Mouse (Mus musculus) hindbrain, embryonic 10.5 days (tissue): ENCODE measurements around the gene Gabrr2. TPM values are rescaled to one million over a fixed set of nuclear protein-coding genes. Genes with fewer than 3 reads are reported as not detected.

Experiments used
- DNase-seq: peaks from one replicate; pipeline ENCODE4 v3.0.0-alpha.2; 2017; ENCODE audit warnings: low spot score
- H3K27ac ChIP-seq: fragments of 300-500 bp; sonication (generic); 2 replicates; pipeline ENCODE4 v1.5.1; 2016; ENCODE audit warnings: mild to moderate bottlenecking, moderate library complexity
- H3K27me3 ChIP-seq: fragments of 300-500 bp; sonication (generic); 2 replicates; pipeline ENCODE4 v1.6.1; 2016; ENCODE audit warnings: mild to moderate bottlenecking; ENCODE audit not compliant: poor library complexity, insufficient read depth, severe bottlenecking
- H3K36me3 ChIP-seq: fragments of 300-500 bp; sonication (generic); 2 replicates; pipeline ENCODE4 v1.6.1; 2016; ENCODE audit warnings: mild to moderate bottlenecking, moderate library complexity
- H3K4me1 ChIP-seq: fragments of 300-500 bp; sonication (generic); replicated peaks from 2 replicates; pipeline ENCODE4 v1.6.1; 2016; ENCODE audit warnings: mild to moderate bottlenecking
- H3K4me3 ChIP-seq: fragments of 300-500 bp; sonication (generic); 2 replicates; pipeline ENCODE4 v1.5.1; 2016; ENCODE audit warnings: mild to moderate bottlenecking, moderate library complexity
- H3K9me3 ChIP-seq: fragments of 300-500 bp; sonication (generic); 2 replicates; pipeline ENCODE4 v1.6.1; 2016; ENCODE audit warnings: mild to moderate bottlenecking, moderate library complexity
- WGBS: fragments of 180-500 bp; shearing (Covaris S2); methylation state at CpG from one replicate; pipeline ENCODE4 v1.1.7; 2016; 5-methylcytosine and 5-hydroxymethylcytosine counted together
- polyA plus RNA-seq: library from polyadenylated mRNA; unstranded; fragments of >200 nt; fragmentation: Nextera tagmentation; extraction: Ambion mirVana; gene quantifications from 2 replicates; pipeline ENCODE4 v1.2.1, GENCODE M21; 2016

Gabrr2 gene
- polyA plus RNA-seq, 1 experiment from 2014 or later: 0.50 TPM

DNA sequence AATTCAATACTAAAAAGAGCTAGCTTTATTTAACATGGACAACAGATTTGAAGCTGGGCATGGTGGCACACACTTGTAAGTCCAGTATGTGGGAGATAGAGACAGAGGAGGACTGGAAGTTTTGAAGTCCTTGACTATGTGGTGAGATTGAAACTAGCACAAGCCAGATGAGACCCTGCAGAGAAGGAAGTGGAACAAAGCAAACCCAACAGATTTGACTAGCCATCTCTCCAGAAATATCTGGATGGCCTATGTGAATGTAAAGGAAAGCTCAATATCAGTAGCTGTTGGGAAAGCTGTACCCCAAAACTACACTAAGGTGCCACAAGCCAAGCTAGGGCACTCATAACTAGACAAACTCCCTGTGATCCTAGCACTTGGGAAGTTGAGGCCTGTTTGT lies 8.4 kb upstream of the Gabrr2 start:
- DNase-seq: no peak
- no peak overlapping the region for H3K27ac ChIP-seq
- H3K4me1 ChIP-seq: 0 out of 2 replicates have a peak, but pooled peaks cover 3% of the 10 kb centered on the region

DNA sequence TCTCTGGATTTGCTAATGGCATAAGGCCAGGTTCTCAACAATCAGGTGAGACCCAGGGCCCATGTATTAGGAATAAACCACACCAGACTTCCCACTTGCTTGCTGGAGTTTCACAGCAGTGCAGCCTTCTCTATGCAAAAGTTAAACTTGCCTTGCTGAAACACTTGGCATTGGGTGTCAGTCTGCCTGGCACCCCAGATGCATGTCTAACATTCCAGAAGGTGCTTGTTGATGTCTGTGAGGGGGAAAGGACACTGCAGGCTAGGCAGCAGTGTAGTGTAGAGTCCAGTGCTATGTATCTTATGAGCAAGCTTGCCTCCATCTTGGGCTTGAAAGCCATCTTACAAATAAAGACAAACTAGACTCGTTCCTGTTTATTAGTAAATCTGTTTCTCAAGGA lies 6.5 kb upstream of the Gabrr2 start:
- Histone ChIP-seq H3K4me1 (0 out of 2 replicates have a peak, but pooled peaks cover 3% of the 10 kb centered on the region), H3K27ac (no peak overlapping the region), H3K36me3 (peaks cover 17% of the 10 kb centered on the region), H3K9me3 (no peaks in the 10 kb centered on the region), H3K27me3 (no peaks in the 10 kb centered on the region), H3K4me3 (no peak overlapping the region)
- DNase-seq: no peak
- 83% methylated on average over 1 of the region's 1 CpGs for WGBS

More for the DNA sequence above, 8.4 kb upstream of the Gabrr2 start:
- H3K27me3 ChIP-seq: no peaks in the 10 kb centered on the region
- H3K9me3 ChIP-seq: no peaks in the 10 kb centered on the region
- H3K36me3 ChIP-seq: peaks cover 34% of the 10 kb centered on the region
- no peak overlapping the region for H3K4me3 ChIP-seq

DNA sequence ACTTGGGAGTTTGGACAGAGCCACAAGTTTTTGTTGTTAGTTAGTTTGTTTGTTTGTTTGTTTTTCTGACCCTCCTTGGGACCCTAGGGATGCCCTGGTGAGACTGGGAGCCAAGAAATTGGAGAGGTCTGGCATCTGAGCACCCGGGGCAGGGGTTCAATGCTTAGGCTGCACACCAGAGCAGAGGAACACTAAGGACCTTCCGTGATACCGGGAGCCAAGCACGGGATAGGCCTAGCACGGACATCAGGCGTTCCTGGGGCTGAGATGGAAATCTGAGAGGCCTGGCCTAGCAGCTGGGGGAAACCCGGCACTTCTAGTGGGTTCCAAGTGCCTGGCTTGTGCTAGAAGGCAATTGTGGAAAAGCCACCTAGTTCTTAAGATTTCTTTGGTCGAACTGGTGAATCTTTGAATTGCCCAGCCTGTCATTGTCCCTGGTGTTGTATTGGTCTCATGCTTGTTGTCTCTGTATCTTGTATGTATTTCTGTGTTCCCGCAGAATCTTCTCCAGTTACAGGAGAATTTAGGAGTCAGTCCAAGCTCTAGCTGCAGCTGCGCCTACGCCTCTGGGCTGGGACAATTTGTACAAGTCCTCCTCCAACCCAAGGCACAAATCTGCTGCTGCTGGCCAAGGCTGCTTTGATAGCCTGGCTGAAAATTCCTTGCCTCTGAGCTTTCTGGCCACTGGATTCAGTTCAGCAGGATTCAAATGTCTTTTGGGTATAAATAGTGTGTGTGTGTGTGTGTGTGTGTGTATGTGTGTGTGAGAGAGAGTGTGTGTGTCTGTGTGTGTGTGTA lies 4.7 kb upstream of the Gabrr2 start:
- H3K4me1 ChIP-seq: 0 out of 2 replicates have a peak, but pooled peaks cover 3% of the 10 kb centered on the region
- no peak overlapping the region for H3K4me3 ChIP-seq
- no peaks in the 10 kb centered on the region for H3K27me3 ChIP-seq
- H3K36me3 ChIP-seq: no peaks in the 10 kb centered on the region
- no peak overlapping the region for H3K27ac ChIP-seq
- H3K9me3 ChIP-seq: no peaks in the 10 kb centered on the region
- 69% methylated on average over 11 of the region's 11 CpGs for WGBS
- no peak for DNase-seq

DNA sequence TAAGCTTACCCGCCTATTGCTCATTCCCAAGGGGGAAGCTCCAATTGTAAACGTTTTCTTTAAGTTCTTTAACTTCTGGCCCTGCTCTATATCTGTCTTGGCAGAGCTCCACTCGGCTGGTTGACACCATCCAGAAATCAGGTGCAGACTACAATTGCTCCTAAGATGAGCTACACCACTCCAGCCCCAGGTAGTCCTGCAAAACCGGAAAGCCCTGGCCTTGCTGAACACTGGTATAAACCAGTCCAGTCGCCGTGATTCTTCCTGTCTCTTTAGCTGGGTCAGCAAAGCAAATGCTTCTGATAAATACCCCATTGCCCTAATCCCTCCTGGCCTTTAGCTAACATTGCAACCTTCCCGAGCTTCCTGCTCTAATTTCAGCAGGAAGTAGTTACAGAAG lies 1.6 kb upstream of the Gabrr2 start:
- Histone ChIP-seq H3K36me3 (no peaks in the 10 kb centered on the region), H3K4me1 (0 out of 2 replicates have a peak, but pooled peaks cover 3% of the 10 kb centered on the region), H3K9me3 (no peaks in the 10 kb centered on the region), H3K4me3 (no peak overlapping the region), H3K27ac (no peak overlapping the region), H3K27me3 (no peaks in the 10 kb centered on the region)
- 63% methylated on average over 7 of the region's 7 CpGs for WGBS
- DNase-seq: no peak

DNA sequence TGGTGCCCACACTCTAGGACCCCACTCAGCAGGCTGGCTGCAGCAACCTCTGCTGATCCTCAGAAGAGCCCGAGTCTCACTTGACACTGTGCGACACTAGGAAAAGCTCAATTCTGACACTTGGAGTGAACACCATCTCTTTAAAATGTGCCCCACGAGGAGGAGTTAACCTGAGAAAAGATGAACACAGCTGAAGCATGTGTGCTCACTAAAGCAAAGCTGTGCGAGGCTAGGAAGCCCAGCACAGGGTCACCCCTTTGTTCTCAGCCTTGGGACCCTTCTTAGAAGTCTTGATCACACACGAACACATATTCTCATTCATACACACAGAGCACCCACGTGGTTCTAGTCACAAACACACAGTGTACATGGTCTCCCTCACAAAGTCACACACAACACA lies 2.2 kb downstream of the Gabrr2 start:
- Histone ChIP-seq H3K4me1 (no peaks in the 10 kb centered on the region), H3K27ac (no peak overlapping the region), H3K9me3 (no peaks in the 10 kb centered on the region), H3K4me3 (no peak overlapping the region), H3K27me3 (no peaks in the 10 kb centered on the region), H3K36me3 (no peaks in the 10 kb centered on the region)
- 79% methylated on average over 6 of the region's 6 CpGs for WGBS
- no peak for DNase-seq

DNA sequence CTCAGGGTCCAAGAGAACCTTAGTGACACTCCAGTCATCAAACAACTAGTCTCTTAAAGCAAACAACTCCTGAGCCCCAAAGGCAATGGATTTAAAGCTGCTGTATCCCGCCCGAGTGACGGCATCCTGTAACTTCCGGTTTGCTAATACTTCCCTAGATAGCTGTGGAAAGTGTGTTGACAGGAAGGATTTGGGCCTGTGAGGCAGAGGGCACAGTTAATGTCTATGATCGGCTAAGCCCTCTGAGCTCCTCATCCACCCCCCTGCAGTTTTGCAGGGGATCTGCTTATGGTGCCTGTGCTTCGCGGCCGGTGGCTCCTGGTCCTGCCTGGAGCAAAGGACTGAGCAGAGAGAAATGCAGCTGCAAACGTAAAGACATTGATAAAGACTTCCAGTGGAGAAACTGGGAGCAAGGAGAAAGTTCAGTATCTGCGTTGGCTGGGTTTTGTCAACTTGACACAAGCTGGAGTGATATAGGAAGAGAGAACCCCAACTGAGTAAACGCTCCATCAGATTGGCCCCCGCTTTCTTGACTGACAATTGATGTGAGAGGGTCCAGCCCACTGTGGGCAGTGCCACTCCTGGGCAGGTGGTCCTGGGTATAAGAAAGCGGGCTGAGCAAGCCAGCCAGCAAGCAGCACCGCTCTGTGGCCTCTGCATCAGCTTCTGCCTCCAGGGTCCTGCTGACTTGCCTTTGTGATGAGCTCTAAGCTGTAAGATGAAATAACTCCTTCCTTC lies 3.6 kb downstream of the Gabrr2 start:
- H3K27me3 ChIP-seq: no peaks in the 10 kb centered on the region
- no peaks in the 10 kb centered on the region for H3K36me3 ChIP-seq
- H3K9me3 ChIP-seq: no peaks in the 10 kb centered on the region
- 68% methylated on average over 14 of the region's 14 CpGs for WGBS
- H3K4me3 ChIP-seq: no peak overlapping the region
- H3K27ac ChIP-seq: no peak overlapping the region
- DNase-seq: no peak
- no peaks in the 10 kb centered on the region for H3K4me1 ChIP-seq

DNA sequence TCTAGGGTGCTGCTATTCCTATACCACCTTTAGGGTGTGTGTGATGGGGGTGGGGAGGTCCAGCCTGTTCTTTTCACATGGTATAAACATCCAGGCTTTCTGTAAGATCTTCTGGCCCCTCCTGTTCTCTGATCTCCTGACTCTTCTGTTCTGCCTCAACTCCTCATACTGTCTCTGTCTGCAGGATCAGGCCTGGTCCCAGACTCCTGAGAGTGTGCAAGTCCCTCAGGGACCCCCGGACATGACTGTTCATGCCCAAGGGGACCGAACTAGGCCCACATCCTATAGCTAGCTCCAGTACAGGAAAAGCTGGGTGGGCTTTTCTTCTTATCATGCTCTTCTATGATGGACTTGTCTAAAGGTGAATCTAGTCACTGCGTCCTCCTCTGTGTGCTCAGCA lies 4.5 kb downstream of the Gabrr2 start:
- no peaks in the 10 kb centered on the region for H3K9me3 ChIP-seq
- no peaks in the 10 kb centered on the region for H3K27me3 ChIP-seq
- no peaks in the 10 kb centered on the region for H3K36me3 ChIP-seq
- H3K4me1 ChIP-seq: no peaks in the 10 kb centered on the region
- H3K27ac ChIP-seq: no peak overlapping the region
- no peak overlapping the region for H3K4me3 ChIP-seq
- WGBS: 91% methylated on average over 3 of the region's 3 CpGs
- no peak for DNase-seq

DNA sequence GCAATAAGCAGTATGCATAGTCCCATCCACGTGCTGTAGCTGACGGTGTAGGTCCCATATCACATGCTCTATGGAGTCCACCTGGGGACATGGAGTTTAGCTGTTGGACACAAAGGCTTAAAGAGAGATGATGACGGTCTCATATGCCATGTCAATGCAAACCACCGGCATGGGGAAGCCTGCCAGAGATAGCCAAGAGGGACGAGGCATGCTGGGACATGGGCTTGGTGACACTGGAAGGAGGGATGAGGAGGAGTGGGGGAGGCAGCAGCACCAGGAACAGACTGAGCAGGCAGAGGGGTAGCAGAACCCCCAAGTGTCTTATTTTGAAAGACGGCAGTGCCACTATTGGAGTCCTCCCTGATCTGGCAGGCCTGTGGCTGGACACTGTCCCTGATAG lies 5.0 kb downstream of the Gabrr2 start:
- no peaks in the 10 kb centered on the region for H3K36me3 ChIP-seq
- no peak for DNase-seq
- peaks cover 2% of the 10 kb centered on the region; the same call in 1 of the 2 replicates for H3K4me1 ChIP-seq
- no peak overlapping the region for H3K27ac ChIP-seq
- no peak overlapping the region for H3K4me3 ChIP-seq
- 87% methylated on average over 6 of the region's 6 CpGs for WGBS
- no peaks in the 10 kb centered on the region for H3K27me3 ChIP-seq
- H3K9me3 ChIP-seq: no peaks in the 10 kb centered on the region

DNA sequence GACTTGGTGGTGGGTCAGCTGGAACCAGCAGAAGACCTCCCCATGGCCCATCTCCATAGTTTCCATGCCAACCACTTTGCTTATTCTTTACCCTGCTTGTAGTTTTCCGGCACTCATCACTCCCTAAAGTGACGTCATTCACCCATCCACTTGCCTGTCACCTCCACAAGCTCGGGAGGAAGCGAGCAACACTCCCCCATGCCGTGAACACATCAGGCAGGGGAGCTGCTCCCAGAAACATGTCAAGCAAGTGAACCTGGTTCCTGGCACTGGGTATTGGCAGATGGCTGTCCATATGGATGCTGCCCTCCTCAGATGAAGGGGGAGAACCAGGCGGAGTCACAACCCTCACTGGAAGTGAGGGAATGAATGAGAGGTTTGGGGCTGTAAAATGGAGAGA lies 6.1 kb downstream of the Gabrr2 start:
- no peaks in the 10 kb centered on the region for H3K9me3 ChIP-seq
- no peaks in the 10 kb centered on the region for H3K36me3 ChIP-seq
- no peak overlapping the region for H3K27ac ChIP-seq
- 77% methylated on average over 6 of the region's 6 CpGs for WGBS
- no peak for DNase-seq
- H3K4me1 ChIP-seq: peaks cover 8% of the 10 kb centered on the region; the same call in 1 of the 2 replicates
- H3K27me3 ChIP-seq: no peaks in the 10 kb centered on the region
- H3K4me3 ChIP-seq: no peak overlapping the region

DNA sequence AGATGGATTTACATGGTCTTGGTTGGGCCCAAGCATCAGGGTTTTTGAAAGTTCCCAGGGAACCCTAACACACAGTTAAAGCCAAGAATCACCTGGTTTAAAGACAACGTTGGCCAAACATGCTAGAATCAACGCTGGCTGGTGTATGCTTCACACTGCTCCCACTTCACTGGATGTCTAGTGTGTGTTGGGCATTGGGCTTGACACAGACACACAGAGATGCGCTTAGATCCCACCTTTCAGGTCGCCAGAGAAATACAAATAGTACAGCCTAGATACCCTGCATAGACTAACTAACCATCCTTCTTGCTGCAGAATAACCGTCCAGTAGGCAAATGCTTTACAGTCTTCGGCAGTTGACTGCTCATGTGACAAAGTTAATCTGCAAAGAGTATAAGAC lies 7.5 kb downstream of the Gabrr2 start:
- Histone ChIP-seq H3K36me3 (no peaks in the 10 kb centered on the region), H3K27ac (no peak overlapping the region), H3K4me1 (peaks cover 8% of the 10 kb centered on the region; the same call in 1 of the 2 replicates), H3K9me3 (no peaks in the 10 kb centered on the region), H3K4me3 (no peak overlapping the region), H3K27me3 (no peaks in the 10 kb centered on the region)
- WGBS: 90% methylated on average over 6 of the region's 6 CpGs
- DNase-seq: no peak

DNA sequence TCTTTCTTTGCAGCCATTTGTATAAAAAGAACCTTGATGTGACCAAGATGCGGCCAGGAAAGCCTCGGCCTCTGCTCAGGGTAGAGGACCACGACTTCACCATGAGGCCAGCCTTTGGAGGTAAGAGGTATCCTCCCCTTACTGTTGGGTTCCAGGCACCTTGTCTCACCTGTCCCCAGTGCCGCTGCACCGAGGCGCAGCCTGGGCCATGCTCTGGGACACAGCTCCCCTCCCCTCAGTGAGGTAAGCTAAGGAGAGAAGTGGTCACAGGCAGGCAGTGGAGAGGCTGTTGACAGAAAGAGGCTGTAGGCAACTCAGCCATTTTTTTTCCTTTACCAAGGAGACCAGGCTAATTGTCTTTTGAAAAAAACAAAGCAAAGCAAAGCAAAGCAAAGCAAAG lies 8.5 kb downstream of the Gabrr2 start:
- no peak overlapping the region for H3K4me3 ChIP-seq
- peak; percentile 1 for DNase-seq
- no peaks in the 10 kb centered on the region for H3K9me3 ChIP-seq
- no peaks in the 10 kb centered on the region for H3K27me3 ChIP-seq
- no peaks in the 10 kb centered on the region for H3K36me3 ChIP-seq
- peaks cover 8% of the 10 kb centered on the region; the same call in 1 of the 2 replicates for H3K4me1 ChIP-seq
- WGBS: 85% methylated on average over 6 of the region's 6 CpGs
- H3K27ac ChIP-seq: no peak overlapping the region

DNA sequence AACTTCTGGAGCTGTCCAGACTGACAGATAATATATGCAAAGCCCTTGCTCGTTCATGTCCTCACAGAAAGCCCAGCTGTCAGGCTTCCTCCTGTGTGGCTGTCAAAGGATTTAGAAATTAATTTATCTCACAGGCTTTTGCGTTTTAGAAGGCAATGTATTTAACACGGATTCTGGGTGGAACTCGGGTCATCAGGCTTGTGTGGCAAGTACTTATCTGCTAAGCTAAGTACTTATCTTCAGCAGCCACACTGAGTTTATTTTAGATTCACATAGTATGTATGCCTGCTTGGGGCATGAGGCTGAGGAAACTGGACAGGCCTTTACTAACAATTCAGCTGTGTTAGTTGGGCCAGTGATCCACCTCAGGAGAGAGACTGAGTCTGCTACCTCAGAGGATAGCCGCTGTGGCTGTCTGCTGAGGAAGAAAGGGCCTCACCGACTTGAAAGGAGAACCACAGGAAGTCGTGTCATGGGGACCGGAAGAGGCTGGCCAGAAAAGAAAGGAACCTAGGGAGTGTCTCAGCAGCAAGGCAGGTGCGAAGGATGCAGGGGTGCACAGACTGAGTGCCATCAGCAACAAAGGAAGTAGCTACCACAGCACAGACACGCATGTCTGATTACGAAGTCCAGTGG lies 9.8 kb downstream of the Gabrr2 start:
- peak; percentile 18 for DNase-seq
- Histone ChIP-seq H3K27me3 (no peaks in the 10 kb centered on the region), H3K9me3 (no peaks in the 10 kb centered on the region), H3K4me1 (peaks cover 10% of the 10 kb centered on the region; the same call in 1 of the 2 replicates), H3K27ac (peak overlapping the region; percentile 13; the same call in 1 of the 2 replicates), H3K36me3 (no peaks in the 10 kb centered on the region), H3K4me3 (no peak overlapping the region)
- 51% methylated on average over 11 of the region's 11 CpGs for WGBS

DNA sequence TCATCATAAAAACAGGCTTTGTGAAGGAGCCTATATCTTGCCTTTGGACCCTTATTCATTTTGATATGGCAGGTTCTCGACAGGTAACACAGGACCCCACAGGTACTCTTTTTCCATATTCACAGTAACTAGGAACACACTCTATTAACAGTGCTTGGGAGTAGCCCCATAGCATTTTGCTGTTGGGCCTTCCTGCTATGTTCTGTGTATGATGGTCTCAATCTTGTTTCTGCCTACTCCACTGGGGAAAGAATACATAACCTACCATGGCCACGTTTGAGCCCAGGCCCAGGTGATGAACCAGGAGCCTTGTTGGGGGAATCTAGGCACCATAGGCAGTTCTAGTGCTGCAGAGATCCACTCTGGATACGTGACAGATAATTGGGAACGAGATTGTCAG lies 11.6 kb downstream of the Gabrr2 start:
- Histone ChIP-seq H3K4me1 (peaks cover 13% of the 10 kb centered on the region; the same call in 1 of the 2 replicates), H3K9me3 (no peaks in the 10 kb centered on the region), H3K4me3 (no peak overlapping the region), H3K36me3 (no peaks in the 10 kb centered on the region), H3K27ac (no peak overlapping the region), H3K27me3 (no peaks in the 10 kb centered on the region)
- WGBS: 83% methylated on average over 4 of the region's 4 CpGs
- DNase-seq: no peak
